Mouse (Mus musculus): ENCODE measurements around the gene Smarcd3.

The Smarcd3 gene

DNA sequence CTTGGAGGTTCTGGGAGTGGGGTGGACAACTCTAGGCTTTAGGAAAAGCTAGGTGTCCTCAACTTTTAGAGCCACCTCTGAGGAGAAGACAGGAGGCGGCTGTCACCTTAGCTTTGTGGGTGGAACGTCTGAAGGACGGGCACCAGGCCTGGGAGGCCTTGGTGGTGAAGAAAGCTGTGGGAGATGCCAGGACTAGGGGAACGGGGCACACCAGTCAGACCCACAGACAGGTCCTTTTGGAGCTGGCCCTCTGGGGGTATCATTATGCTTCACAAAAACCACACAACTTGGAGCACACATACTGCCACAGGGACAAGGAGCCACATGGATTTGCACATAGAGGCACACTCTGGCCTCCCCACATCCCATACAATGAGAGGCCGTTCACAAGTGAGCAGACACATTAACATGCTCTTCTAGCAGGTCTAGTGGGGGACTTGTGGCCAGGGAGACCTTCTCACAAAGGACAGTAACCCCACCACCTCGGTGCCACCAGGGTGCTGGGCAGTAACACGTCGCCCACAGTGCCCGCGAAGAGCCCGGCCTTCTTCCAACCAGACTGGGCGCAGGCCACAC lies 20.0 kb downstream of the Smarcd3 start:
- ChIA-PET CTCF (interaction anchor here in 1 of 4 experiments (1.3 to 1.9 kb wide), 3 partner anchors 13 to 221 kb away, joined by 4 to 6 read pairs (median 4); partner anchors contain the start of gene Chpf2), POLR2A (interaction anchor here in 3 of 4 experiments (0.5 to 2.4 kb wide), 12 partner anchors 11 to 206 kb away, joined by 3 to 15 read pairs (median 4); partner anchors contain the start of genes Abcf2 (in 1 of the 3), Nub1 (in 1 of the 3) and Smarcd3 (in 1 of the 3))

DNA sequence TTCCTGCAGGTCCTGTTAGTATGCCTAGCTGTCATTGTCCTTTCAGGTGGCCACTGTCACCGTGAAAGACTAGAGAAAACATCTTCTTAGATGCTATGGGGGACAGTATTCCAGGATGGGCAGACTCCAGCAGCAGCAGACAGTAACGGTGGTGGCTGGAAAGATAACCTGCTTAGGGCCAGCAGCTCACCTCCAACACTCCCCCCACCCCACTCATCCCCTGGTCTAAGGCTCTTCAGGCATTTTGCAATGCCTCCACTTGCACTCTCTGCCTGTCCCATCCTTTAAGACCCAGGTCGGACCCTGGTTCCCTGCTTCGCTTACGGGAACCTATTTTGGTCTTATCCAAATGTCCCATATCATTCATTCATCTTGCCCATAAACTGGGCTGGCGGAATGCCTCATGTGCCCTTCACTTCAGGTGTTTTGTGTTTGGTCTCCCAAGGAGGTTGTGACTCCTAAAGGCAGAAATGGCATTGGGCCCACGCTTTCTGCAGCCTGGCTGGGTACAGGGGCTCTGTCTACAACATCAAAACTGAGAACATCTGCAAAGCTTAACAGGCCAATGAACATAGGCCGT lies 20.7 kb downstream of the Smarcd3 start:
- POLR2A ChIA-PET: interaction anchor here in 3 of 4 experiments (0.5 to 2.4 kb wide), 27 partner anchors 11 to 407 kb away, joined by 3 to 15 read pairs (median 4); partner anchors contain the start of genes Abcf2 (in 2 of the 3), Chpf2 (in 1 of the 3), Fastk (in 1 of the 3) and Nub1 (in 1 of the 3)
- CTCF ChIA-PET: interaction anchor here in 2 of 4 experiments (0.6 to 1.9 kb wide), 9 partner anchors 10 to 243 kb away, joined by 3 to 6 read pairs (median 4); partner anchors contain the start of gene Chpf2 (in 1 of the 2)

DNA sequence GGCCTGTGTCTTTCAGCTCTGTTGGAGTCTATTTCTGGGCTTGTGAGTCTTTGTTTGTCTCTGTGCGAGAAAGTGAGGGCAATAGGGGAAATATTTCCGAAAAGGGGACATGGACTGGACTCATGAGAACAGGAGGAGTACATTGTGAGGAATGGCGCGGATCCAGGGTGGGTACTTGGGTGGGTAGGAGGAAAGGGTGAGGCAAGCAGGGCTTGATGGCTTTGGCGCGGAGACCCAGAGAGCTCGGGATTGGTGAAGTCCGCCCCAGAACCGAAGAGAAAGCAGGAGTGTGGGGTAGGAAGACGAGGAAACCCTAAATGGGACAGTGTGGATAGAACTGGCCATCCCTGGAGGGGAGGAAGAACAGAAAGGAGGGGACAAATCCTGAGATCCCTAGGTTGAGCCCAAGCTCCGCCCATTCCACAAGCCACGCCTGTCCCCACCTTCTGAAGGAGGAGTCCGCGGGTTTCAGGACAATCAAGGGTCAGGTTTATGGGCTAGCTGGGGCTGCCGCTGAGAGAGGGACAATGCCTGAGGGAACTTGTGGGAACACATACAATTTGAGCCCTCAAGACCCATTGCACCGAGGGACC lies 21.4 kb downstream of the Smarcd3 start:
- POLR2A ChIA-PET: interaction anchor here in 3 of 4 experiments (0.5 to 2.5 kb wide), 31 partner anchors 9 to 1017 kb away, joined by 3 to 15 read pairs (median 3); partner anchors contain the start of genes Smarcd3 (in 2 of the 3), Abcf2 (in 1 of the 3), Chpf2 (in 1 of the 3) and Fastk (in 1 of the 3)
- CTCF ChIA-PET: interaction anchor here in 3 of 4 experiments (0.6 to 1.9 kb wide), 14 partner anchors 9 to 833 kb away, joined by 3 to 6 read pairs (median 4); partner anchors contain the start of gene Chpf2 (in 1 of the 3)

DNA sequence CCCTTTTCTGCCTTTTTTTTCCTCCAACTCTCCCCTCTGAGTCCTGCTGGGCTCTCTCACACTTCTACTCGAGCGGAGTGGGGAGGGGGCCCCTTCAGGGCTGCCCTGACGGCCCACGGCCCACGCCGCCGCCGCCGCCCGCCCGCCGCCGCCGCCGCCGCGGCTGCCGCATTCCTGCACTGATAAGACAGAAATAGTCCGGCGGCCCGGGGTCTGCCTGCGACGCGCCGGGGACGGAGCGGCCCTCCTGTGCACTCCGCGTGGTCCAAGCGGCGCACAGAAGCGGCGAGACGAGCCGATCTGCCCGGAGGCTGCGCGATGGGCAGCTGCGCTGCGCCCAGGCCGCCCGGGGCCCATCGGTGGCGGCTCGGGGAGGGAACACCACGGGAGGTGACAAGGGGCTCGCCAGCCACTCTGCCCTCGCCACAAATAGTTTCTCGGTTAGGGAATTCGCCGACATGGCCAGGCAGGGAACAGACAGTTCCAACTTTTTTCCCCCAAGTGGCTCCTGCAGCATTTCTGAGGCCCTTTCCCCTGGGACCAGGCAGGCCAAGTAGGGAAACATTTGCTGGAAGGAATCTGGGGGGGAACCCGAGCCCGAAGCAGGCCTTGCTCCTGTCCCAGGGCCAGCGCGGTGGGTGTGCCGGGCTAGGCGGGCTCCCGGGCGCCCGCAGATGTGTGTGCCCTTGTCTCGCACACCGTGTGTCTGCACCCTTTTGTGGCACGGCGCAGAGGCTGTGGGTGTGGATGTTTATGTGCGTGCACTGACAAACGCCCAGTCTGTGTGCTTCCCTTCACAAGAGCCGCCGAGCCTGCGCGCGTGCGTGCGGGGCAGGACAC lies 22.1 kb downstream of the Smarcd3 start:
- POLR2A ChIA-PET: interaction anchor here in 3 of 4 experiments (0.5 to 2.5 kb wide), 25 partner anchors 8 to 1016 kb away, joined by 3 to 15 read pairs (median 3); partner anchors contain the start of genes Smarcd3 (in 2 of the 3), Abcf2 (in 1 of the 3), Chpf2 (in 1 of the 3) and Fastk (in 1 of the 3)
- CTCF ChIA-PET: interaction anchor here in 3 of 4 experiments (0.6 to 1.9 kb wide), 10 partner anchors 9 to 834 kb away, joined by 3 to 6 read pairs (median 3); partner anchors contain the start of gene Chpf2 (in 1 of the 3)

DNA sequence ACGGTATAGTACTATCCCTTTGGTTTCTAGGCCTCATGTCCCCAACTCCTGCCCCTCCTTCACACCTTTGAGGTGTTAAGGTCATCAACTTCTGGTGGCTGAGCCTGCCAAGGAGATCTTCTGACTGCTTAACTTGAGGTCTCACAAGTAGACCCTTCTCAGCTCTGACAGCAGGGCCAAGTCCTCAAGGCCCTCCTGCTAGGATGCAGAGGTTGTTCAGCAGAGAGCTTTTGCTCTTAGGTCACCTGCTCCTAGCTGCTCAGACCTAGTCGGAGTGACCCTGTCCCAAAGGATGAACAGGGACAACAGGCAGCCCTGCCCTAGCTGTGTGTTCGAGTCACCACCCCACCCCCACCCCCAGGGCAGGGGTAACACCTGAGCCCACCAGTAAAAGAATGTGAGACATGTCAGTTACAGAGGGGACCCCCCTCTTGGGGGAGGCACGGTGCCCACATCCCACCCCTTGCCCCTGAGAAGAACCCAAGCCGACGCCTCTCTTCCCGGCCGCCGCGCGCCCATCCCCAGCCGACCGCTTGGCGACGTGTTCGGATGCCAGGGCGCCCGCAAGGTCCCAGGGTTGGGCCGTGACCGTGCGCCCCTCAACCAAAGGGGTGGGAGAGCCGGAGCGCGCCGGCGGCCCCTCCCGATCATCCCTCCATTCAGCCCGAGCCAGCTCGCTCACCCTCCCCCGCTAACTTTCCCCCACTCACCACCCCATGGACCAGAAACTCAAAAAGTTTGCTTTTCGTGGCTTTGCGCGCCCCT lies 23.0 kb downstream of the Smarcd3 start:
- ChIA-PET CTCF (interaction anchor here in 3 of 4 experiments (0.5 to 0.7 kb wide), 3 partner anchors 128 to 458 kb away, joined by 3 to 4 read pairs (median 3); no protein-coding TSS in a partner anchor), POLR2A (interaction anchor here in 3 of 4 experiments (0.6 to 2.5 kb wide), 9 partner anchors 23 to 413 kb away, joined by 3 to 15 read pairs (median 4); partner anchors contain the start of genes Abcf2 (in 2 of the 3), Nub1 (in 1 of the 3), Rheb (in 1 of the 3) and Smarcd3 (in 1 of the 3))

DNA sequence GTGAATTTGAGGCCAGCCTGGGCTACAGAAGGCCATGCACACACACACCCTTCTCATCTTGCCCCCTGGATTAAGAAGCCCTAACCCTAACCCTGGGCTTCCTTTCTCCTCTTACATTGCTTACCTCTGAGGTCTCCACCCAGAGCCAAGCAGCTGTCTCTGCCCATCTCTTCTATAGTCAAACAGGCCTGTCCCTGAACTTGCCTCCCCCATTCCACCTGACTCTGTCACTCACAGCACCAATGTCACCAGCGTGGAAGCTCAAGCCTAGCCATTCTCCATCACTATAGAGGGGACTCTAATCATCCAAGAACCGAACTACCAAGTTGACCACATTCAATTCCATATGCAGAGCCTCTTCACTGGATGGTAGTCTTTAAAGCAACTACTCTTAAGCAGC lies 24.0 kb downstream of the Smarcd3 start:
- ChIA-PET POLR2A (interaction anchor here in 2 of 4 experiments (1.3 to 1.7 kb wide), 3 partner anchors 22 to 85 kb away, joined by 3 to 6 read pairs (median 4); partner anchors contain the start of genes Abcf2 (in 1 of the 2) and Nub1 (in 1 of the 2)), CTCF (interaction anchor here in 2 of 4 experiments (0.6 to 0.8 kb wide), 2 partner anchors 70 to 240 kb away, joined by 3 read pairs; no protein-coding TSS in a partner anchor)

DNA sequence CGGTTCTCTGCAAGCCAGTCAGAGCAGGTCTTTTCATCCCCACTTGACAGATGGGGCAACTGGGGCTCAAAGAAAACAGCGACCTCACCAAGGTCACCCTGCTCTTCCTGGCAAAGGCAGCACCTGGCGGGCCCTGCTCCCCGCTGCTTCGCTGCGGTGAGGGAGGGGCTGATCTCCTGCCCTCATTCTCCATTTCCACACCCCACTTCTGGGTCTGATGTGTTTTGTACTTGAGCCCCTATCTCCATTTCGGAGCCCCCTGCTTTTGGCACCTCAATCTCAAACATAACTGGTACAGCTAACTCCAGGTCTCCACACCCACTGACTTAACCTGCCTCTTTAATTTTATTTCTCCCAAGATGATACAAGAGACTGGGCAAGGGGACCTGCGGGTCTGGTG lies 25.1 kb downstream of the Smarcd3 start:
- CTCF ChIA-PET: interaction anchor here in 3 of 4 experiments (0.7 to 3.1 kb wide), 7 partner anchors 12 to 408 kb away, joined by 3 to 21 read pairs (median 7); partner anchors contain the start of genes Abcb8 (in 1 of the 3) and Chpf2 (in 1 of the 3)
- POLR2A ChIA-PET: interaction anchor here in 3 of 4 experiments (0.7 to 2.7 kb wide), 5 partner anchors 22 to 244 kb away, joined by 3 to 13 read pairs (median 5); partner anchors contain the start of genes Abcf2 (in 2 of the 3) and Rheb (in 1 of the 3)

DNA sequence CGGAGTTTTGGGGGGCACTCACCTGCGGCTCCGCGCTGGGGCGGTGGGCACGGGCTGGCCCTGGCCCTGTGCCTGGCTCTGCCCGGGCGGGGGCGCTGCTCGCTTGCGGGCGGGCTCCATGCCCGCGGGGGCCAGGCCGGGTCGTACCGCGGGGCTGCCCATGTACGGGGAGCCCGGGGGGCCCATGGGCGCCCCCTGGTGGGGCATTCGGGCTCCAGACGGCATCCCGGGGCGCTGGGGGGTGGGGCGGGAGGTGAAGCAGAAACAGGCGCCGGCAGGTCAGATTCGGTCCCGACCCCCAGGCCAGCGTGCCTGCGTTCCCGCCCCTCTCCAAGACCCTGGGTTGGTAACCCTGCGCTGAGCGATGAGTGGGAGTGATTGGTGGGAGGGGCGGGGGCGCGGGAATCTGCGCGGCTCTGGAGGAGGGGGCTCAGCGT lies 25.6 kb downstream of the Smarcd3 start:
- POLR2A ChIA-PET: interaction anchor here in 3 of 4 experiments (0.7 to 2.7 kb wide), 7 partner anchors 8 to 244 kb away, joined by 3 to 13 read pairs (median 5); partner anchors contain the start of genes Abcf2 (in 2 of the 3), Chpf2 (in 1 of the 3) and Rheb (in 1 of the 3)
- CTCF ChIA-PET: interaction anchor here in 2 of 4 experiments (0.9 to 3.1 kb wide), 18 partner anchors 11 to 412 kb away, joined by 3 to 21 read pairs (median 4); partner anchors contain the start of genes Chpf2 (in 2 of the 2), Abcb8 (in 1 of the 2), Abcf2 (in 1 of the 2) and Gbx1 (in 1 of the 2)

DNA sequence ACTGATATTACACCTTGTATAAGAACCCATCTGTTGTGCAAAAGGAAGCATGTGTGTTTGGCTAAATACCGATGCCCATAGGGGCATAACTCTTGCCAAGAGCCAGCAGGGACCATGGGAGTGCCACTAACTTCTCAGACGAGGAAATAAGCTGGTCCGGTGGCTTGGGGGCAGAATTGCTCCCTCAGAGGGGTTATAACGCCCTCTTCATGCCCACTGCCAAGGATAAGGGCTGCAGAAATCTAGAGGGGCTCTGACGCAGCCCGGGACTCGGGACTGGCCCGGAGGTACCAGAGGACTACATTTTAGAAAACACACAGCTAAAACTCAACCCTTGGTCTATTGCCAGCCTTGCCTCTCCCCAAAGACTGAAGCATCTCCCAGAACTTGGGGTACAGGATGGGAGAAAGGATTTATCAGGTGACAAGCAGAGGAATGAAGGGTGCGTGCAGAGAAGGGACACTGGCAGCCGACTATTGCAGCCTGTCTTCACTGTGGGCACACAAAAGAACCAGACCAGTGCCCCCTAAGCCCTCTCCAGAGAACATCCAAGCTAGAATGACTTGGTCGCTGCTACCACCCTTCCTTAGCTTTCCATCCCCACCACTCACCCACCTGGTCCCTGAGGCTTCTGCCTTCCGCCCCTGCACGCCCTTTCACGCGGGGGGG lies 26.2 kb downstream of the Smarcd3 start:
- ChIA-PET CTCF (interaction anchor here (0.8 to 3.1 kb wide), 32 partner anchors 11 to 412 kb away, joined by 3 to 21 read pairs (median 4); partner anchors contain the start of genes Abcf2 (in 3 of the 4), Chpf2 (in 3 of the 4), Abcb8 (in 1 of the 4) and Gbx1 (in 1 of the 4)), POLR2A (interaction anchor here in 3 of 4 experiments (1.0 to 2.7 kb wide), 11 partner anchors 8 to 115 kb away, joined by 3 to 13 read pairs (median 4); partner anchors contain the start of genes Abcf2 (in 2 of the 3), Chpf2 (in 2 of the 3) and Nub1 (in 1 of the 3))

DNA sequence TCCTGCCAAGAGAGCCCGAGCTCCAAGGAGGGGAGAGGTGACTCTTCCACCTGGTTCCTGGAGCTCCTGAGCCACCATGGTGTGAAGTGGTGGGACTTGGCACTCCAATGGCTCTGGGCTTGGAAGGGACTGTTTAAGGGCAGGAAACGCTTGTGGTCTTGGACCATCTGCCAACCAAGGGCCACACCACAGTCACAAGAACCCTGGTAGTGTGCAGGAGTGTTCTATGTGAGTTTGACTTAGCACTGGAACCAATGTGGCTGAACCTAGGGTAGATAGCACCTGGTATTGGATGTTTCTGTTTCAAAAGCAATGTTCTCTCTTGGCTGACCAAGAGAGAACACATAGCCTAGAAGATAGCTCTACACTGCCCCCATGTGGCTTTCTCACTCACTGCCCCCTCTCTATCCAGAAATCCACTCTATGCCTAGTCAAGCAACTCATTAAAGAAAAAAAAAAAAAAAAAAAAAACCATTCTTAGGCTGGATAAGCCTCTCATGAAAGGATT lies 26.9 kb downstream of the Smarcd3 start:
- ChIA-PET CTCF (interaction anchor here (0.6 to 3.1 kb wide), 44 partner anchors 10 to 1087 kb away, joined by 3 to 21 read pairs (median 4); partner anchors contain the start of genes Chpf2 (in 4 of the 4), Abcf2 (in 3 of the 4), Abcb8 (in 1 of the 4) and Cdk5 (in 1 of the 4)), POLR2A (interaction anchor here in 3 of 4 experiments (0.6 to 2.7 kb wide), 15 partner anchors 9 to 153 kb away, joined by 3 to 13 read pairs (median 4); partner anchors contain the start of genes Chpf2 (in 3 of the 3), Abcf2 (in 2 of the 3) and Nub1 (in 1 of the 3))

DNA sequence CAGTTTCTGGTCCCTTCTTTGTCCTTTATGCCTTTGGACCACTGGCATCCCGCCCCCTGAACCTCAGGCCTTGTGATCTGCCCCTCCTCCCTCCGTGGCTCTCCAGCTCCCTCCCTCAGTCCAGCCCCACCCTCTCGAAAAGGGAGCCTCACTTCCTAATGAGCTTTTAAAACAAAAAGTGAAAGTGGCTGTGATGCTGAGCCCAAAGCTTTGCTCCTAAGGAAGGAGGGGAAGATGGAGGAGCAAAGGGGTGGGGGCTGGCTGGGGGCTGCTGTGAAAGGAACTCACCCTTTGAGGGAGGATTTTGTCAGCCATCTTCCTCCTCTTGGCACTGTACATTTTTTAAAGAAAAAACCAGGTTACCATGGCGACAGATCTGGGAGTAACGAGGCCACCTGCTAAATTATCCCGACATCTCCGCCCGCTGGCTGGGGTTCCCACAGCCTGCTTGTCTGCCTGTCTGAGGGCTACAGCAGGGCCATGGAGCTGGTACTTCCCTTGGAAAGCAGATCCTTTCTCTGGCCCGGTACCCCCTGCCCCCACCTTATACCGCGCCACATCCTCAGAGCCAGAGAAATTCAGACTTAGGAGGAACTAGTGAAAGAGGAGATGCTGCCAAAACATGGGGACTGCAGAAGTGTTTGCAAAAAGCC lies 27.6 kb downstream of the Smarcd3 start:
- CTCF ChIA-PET: interaction anchor here (0.6 to 3.1 kb wide), 40 partner anchors 9 to 1087 kb away, joined by 3 to 21 read pairs (median 5); partner anchors contain the start of genes Chpf2 (in 4 of the 4), Abcf2 (in 3 of the 4), Abcb8 (in 1 of the 4) and Cdk5 (in 1 of the 4)
- POLR2A ChIA-PET: interaction anchor here in 3 of 4 experiments (0.6 to 2.7 kb wide), 18 partner anchors 10 to 154 kb away, joined by 3 to 13 read pairs (median 4); partner anchors contain the start of genes Chpf2 (in 3 of the 3), Abcf2 (in 2 of the 3) and Nub1 (in 2 of the 3)

DNA sequence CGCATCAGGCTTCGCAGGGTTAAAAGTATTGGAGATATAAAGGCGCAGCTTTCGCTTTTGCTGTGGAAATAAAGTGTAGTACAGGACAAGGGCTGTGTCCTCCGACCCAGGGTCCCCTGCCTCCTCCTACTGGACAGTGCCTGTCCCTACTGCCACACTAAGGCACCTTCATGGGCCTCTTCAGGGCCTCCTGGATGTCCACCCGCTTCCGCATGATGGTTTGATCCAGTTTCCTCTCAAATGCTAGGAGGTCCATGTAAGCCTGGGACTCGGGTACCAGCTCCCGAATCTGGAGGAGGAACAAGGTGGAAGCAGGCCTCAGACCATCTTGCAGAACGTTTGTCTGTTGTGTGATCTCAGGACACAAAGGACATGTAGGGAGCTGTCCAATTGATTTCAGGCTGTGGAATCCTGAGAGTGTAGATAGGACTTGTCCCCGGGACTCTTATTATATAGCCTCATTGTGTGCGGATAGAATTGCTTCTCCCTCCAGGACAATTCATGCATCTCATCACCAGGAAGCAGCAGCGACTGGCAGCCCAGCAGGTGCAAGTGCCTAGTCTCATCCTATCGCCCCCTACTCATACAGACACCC lies 28.3 kb downstream of the Smarcd3 start:
- POLR2A ChIA-PET: interaction anchor here in 3 of 4 experiments (0.5 to 1.9 kb wide), 7 partner anchors 9 to 194 kb away, joined by 4 to 8 read pairs (median 6); partner anchors contain the start of genes Chpf2 (in 1 of the 3) and Nub1 (in 1 of the 3)
- CTCF ChIA-PET: interaction anchor here in 3 of 4 experiments (0.6 to 3.1 kb wide), 11 partner anchors 9 to 1009 kb away, joined by 3 to 14 read pairs (median 4); partner anchors contain the start of gene Chpf2 (in 1 of the 3)

DNA sequence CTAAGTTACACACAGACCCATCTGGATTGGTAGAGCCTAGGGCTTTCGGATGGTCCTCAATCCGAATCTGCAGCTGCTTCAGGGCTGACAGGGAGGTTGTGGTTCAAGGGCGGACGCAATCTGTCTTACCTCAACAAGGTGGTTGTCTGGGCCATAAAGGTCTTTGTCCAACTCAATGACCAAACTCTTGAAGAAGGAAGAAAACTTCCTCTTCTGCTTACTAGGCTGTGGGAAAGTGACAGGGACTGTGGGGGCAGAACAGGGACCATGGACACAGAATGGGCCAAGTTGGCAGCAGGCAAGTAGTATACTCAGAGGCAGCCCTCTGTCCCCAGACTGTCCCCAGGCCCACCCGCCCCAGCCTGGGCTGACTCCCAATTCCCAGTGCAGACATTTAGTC lies 28.9 kb downstream of the Smarcd3 start:
- POLR2A ChIA-PET: interaction anchor here in 2 of 4 experiments (0.5 to 1.9 kb wide), 4 partner anchors 8 to 194 kb away, joined by 5 to 8 read pairs (median 6); partner anchors contain the start of genes Chpf2 (in 1 of the 2) and Nub1 (in 1 of the 2)
- CTCF ChIA-PET: interaction anchor here in 1 of 4 experiments (0.7 to 2.7 kb wide), 2 partner anchors 65 to 162 kb away, joined by 4 to 14 read pairs; no protein-coding TSS in a partner anchor
